Mouse (Mus musculus): Measurements from ENCODE around the gene Baiap2. TPM values are rescaled to one million over a fixed set of nuclear protein-coding genes. Genes with fewer than 3 reads are reported as not detected.

Gene Baiap2
- polyA plus RNA-seq, 1 experiment: 39.0 TPM

- no peak for DNase-seq (ENCODE audit: low spot score)
Measured at GRCm38 (mm10) chr11:119978701-119979100, 36.1 kb downstream of the Baiap2 start.

GRCm38 (mm10) chr11:119979596-119980385, 37.2 kb downstream of the Baiap2 start:
- no peak for DNase-seq (ENCODE audit: low spot score)

- DNase-seq (ENCODE audit: low spot score): no peak
Measured at GRCm38 (mm10) chr11:119981769-119982168, 39.2 kb downstream of the Baiap2 start.

GRCm38 (mm10) chr11:119982236-119982635, 39.7 kb downstream of the Baiap2 start:
- DNase-seq (ENCODE audit: low spot score): no peak

- no peak for DNase-seq (ENCODE audit: low spot score)
Measured at GRCm38 (mm10) chr11:119983151-119983550, 40.6 kb downstream of the Baiap2 start.

- DNase-seq (ENCODE audit: low spot score): no peak
Measured at GRCm38 (mm10) chr11:119986751-119987425, 44.3 kb downstream of the Baiap2 start.

GRCm38 (mm10) chr11:119987876-119988275, 45.3 kb downstream of the Baiap2 start:
- DNase-seq (ENCODE audit: low spot score): no peak

GRCm38 (mm10) chr11:119988391-119988790, 45.8 kb downstream of the Baiap2 start:
- DNase-seq (ENCODE audit: low spot score): no peak

- no peak for DNase-seq (ENCODE audit: low spot score)
Measured at GRCm38 (mm10) chr11:119989115-119989564, 46.6 kb downstream of the Baiap2 start.

- no peak for DNase-seq (ENCODE audit: low spot score)
Measured at GRCm38 (mm10) chr11:119990658-119991337, 48.2 kb downstream of the Baiap2 start.

GRCm38 (mm10) chr11:119991338-119991678, 48.7 kb downstream of the Baiap2 start:
- peak; percentile 91 for DNase-seq (ENCODE audit: low spot score)

GRCm38 (mm10) chr11:119997351-119997750, 54.8 kb downstream of the Baiap2 start:
- DNase-seq (ENCODE audit: low spot score): no peak

GRCm38 (mm10) chr11:120002041-120002440, 59.5 kb downstream of the Baiap2 start:
- no peak for DNase-seq (ENCODE audit: low spot score)

GRCm38 (mm10) chr11:120002634-120003220, 60.2 kb downstream of the Baiap2 start:
- DNase-seq (ENCODE audit: low spot score): no peak

GRCm38 (mm10) chr11:120005434-120006317, 63.1 kb downstream of the Baiap2 start:
- DNase-seq (ENCODE audit: low spot score): no peak

GRCm38 (mm10) chr11:120007496-120008080, 65.0 kb downstream of the Baiap2 start:
- DNase-seq (ENCODE audit: low spot score): no peak

- no peak for DNase-seq (ENCODE audit: low spot score)
Measured at GRCm38 (mm10) chr11:120008501-120008900, 65.9 kb downstream of the Baiap2 start.

GRCm38 (mm10) chr11:120008956-120009355, 66.4 kb downstream of the Baiap2 start:
- DNase-seq (ENCODE audit: low spot score): no peak

GRCm38 (mm10) chr11:120009937-120010336, 67.4 kb downstream of the Baiap2 start:
- no peak for DNase-seq (ENCODE audit: low spot score)

GRCm38 (mm10) chr11:120011114-120011760, 68.7 kb downstream of the Baiap2 start:
- no peak for DNase-seq (ENCODE audit: low spot score)
